Mouse (Mus musculus) liver, embryonic 16.5 days (tissue): Measurements from ENCODE around the gene Bcl6. TPM values are rescaled to one million over a fixed set of nuclear protein-coding genes. Genes with fewer than 3 reads are reported as not detected.

Source experiments
- ATAC-seq: fragments of 200-750 bp; cut with Nextera tagmentation; 2 replicates; pipeline ENCODE4 v1.8.0; 2017; ENCODE audit warnings: low read depth, mild to moderate bottlenecking, moderate number of reproducible peaks, moderate library complexity
- H3K27ac ChIP-seq: fragments of 300-500 bp; sonication (generic); 2 replicates; pipeline ENCODE4 v1.5.1; 2014; ENCODE audit warnings: mild to moderate bottlenecking, low read length
- H3K27me3 ChIP-seq: fragments of 300-500 bp; sonication (generic); 2 replicates; pipeline ENCODE4 v1.6.1; 2014; ENCODE audit warnings: low read depth, low read length, mixed read lengths; ENCODE audit not compliant: control insufficient read depth, insufficient read depth
- H3K36me3 ChIP-seq: fragments of 300-500 bp; sonication (generic); 2 replicates; pipeline ENCODE4 v1.6.1; 2014; ENCODE audit warnings: mild to moderate bottlenecking; ENCODE audit not compliant: control insufficient read depth, insufficient read depth
- H3K4me1 ChIP-seq: fragments of 300-500 bp; sonication (generic); 2 replicates; pipeline ENCODE4 v1.6.1; 2014; ENCODE audit warnings: low read depth, low read length, mixed read lengths; ENCODE audit not compliant: control insufficient read depth
- H3K4me2 ChIP-seq: fragments of 300-500 bp; sonication (generic); 2 replicates; pipeline ENCODE4 v1.6.1; 2014; ENCODE audit warnings: low read depth, low read length, mixed read lengths
- H3K4me3 ChIP-seq: fragments of 300-500 bp; sonication (generic); 2 replicates; pipeline ENCODE4 v1.5.1; 2014; ENCODE audit warnings: low read depth, mild to moderate bottlenecking, low read length
- H3K9ac ChIP-seq: fragments of 300-500 bp; sonication (generic); 2 replicates; pipeline ENCODE4 v1.6.1; 2014; ENCODE audit warnings: low read depth, low read length
- H3K9me3 ChIP-seq: fragments of 300-500 bp; sonication (generic); replicated peaks from 2 replicates; pipeline ENCODE4 v1.6.1; 2016; ENCODE audit warnings: low read length; ENCODE audit not compliant: control insufficient read depth
- WGBS: fragments of 180-500 bp; shearing (Covaris S2); extraction: QIAGEN DNeasy Blood & Tissue Kit; methylation state at CpG from one replicate; pipeline ENCODE4 v1.1.7; 2014; ENCODE audit not compliant: insufficient replicate concordance; 5-methylcytosine and 5-hydroxymethylcytosine counted together
- polyA plus RNA-seq: library from polyadenylated mRNA; unstranded; fragments of >200 nt; fragmentation: Nextera tagmentation; extraction: Ambion mirVana; gene quantifications from 2 replicates; pipeline ENCODE4 v1.2.1, GENCODE M21; 2015

Bcl6 gene
- polyA plus RNA-seq, 1 experiment from 2014 or later: 0.28 TPM

- 62% methylated on average over 20 of the region's 20 CpGs for WGBS
- Histone ChIP-seq H3K27me3 (no peaks in the 10 kb centered on the region), H3K4me2 (peak overlapping the region; percentile 11; the same call in 1 of the 2 replicates), H3K9ac (no peak overlapping the region), H3K27ac (no peak overlapping the region), H3K36me3 (peaks cover 3% of the 10 kb centered on the region), H3K4me3 (no peak overlapping the region), H3K4me1 (no peaks in the 10 kb centered on the region), H3K9me3 (no peaks in the 10 kb centered on the region)
- ATAC-seq: peak; percentile 59; the same call in 1 of the 2 replicates
Measured at GRCm38 (mm10) chr16:23972126-23972740, 16.4 kb downstream of the Bcl6 start.

- no peak overlapping the region for H3K27ac ChIP-seq
- no peak overlapping the region for H3K9ac ChIP-seq
- H3K4me1 ChIP-seq: no peaks in the 10 kb centered on the region
- 70% methylated on average over 14 of the region's 14 CpGs for WGBS
- no peak overlapping the region for H3K4me2 ChIP-seq
- H3K4me3 ChIP-seq: no peak overlapping the region
- ATAC-seq: no peak
- no peaks in the 10 kb centered on the region for H3K9me3 ChIP-seq
- no peaks in the 10 kb centered on the region for H3K27me3 ChIP-seq
- H3K36me3 ChIP-seq: peaks cover 3% of the 10 kb centered on the region
Measured at GRCm38 (mm10) chr16:23969919-23970318, 18.7 kb downstream of the Bcl6 start.

DNA sequence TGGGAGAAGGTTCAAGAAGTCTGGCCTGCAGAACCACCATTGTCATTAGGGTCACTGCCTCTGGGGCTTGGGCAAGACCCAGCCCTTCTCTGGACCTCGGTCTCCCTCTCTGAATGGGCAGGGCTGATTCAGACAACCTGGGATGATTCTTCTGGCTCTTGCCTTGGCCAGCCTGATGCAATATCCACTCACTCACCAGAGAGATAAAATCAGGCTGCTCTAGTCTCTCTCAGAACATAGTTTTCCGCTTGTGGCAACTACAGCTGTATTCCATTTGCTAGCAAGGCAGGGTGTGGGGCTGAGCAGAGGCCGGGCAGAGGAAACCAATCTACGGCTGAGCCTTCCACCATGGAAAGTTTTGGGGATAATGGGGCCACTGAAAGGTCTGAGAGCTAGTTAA, 19.8 kb downstream of the Bcl6 start:
- Histone ChIP-seq H3K9ac (no peak overlapping the region), H3K9me3 (no peaks in the 10 kb centered on the region), H3K4me1 (no peaks in the 10 kb centered on the region), H3K4me3 (no peak overlapping the region), H3K27ac (no peak overlapping the region), H3K27me3 (no peaks in the 10 kb centered on the region), H3K4me2 (no peak overlapping the region), H3K36me3 (peaks cover 3% of the 10 kb centered on the region)
- ATAC-seq: no peak
- 69% methylated on average over 4 of the region's 4 CpGs for WGBS

- ATAC-seq: no peak
- Histone ChIP-seq H3K9ac (no peak overlapping the region), H3K9me3 (no peaks in the 10 kb centered on the region), H3K36me3 (peaks cover 3% of the 10 kb centered on the region), H3K4me2 (no peak overlapping the region), H3K27ac (no peak overlapping the region), H3K4me1 (no peaks in the 10 kb centered on the region), H3K4me3 (no peak overlapping the region), H3K27me3 (no peaks in the 10 kb centered on the region)
- 65% methylated on average over 7 of the region's 7 CpGs for WGBS
Measured at GRCm38 (mm10) chr16:23967301-23967700, 21.4 kb downstream of the Bcl6 start.

DNA sequence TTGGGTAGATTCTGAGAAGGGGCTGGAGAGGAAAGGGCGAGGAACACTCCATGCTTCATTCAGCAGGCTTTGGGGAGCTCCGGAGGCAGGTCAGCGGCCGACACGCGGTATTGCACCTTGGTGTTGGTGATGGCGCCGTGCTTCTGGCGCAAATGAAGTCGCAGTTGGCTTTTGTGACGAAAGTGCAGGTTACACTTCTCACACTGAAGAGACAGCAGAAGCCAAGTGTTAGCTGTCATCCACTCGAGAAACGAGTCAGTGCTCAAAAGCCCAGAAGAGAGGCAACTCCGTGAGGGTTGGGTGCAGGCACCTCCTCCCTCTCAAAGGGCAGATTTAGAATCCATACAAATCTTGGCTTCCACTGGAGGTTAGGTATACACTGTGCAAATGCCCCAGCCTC, 22.6 kb downstream of the Bcl6 start:
- ATAC-seq: no peak
- Histone ChIP-seq H3K9ac (no peak overlapping the region), H3K4me3 (no peak overlapping the region), H3K4me2 (no peak overlapping the region), H3K4me1 (no peaks in the 10 kb centered on the region), H3K9me3 (no peaks in the 10 kb centered on the region), H3K36me3 (peaks cover 3% of the 10 kb centered on the region), H3K27me3 (no peaks in the 10 kb centered on the region), H3K27ac (no peak overlapping the region)
- 73% methylated on average over 14 of the region's 14 CpGs for WGBS

- ATAC-seq: no peak
- WGBS: 74% methylated on average over 14 of the region's 14 CpGs
Measured at GRCm38 (mm10) chr16:23964706-23965367, 23.8 kb downstream of the Bcl6 start.

GRCm38 (mm10) chr16:23963896-23964668, 24.6 kb downstream of the Bcl6 start:
- H3K4me3 ChIP-seq: no peak overlapping the region
- no peak overlapping the region for H3K4me2 ChIP-seq
- no peak overlapping the region for H3K27ac ChIP-seq
- H3K27me3 ChIP-seq: no peaks in the 10 kb centered on the region
- 69% methylated on average over 22 of the region's 22 CpGs for WGBS
- H3K36me3 ChIP-seq: peaks cover 3% of the 10 kb centered on the region
- no peak overlapping the region for H3K9ac ChIP-seq
- ATAC-seq: no peak
- no peaks in the 10 kb centered on the region for H3K4me1 ChIP-seq
- no peaks in the 10 kb centered on the region for H3K9me3 ChIP-seq

More at GRCm38 (mm10) chr16:23964706-23965367, 23.8 kb downstream of the Bcl6 start:
- Histone ChIP-seq H3K9ac (no peak overlapping the region), H3K27me3 (no peaks in the 10 kb centered on the region), H3K27ac (no peak overlapping the region), H3K9me3 (no peaks in the 10 kb centered on the region), H3K36me3 (peaks cover 3% of the 10 kb centered on the region), H3K4me3 (no peak overlapping the region), H3K4me2 (no peak overlapping the region), H3K4me1 (no peaks in the 10 kb centered on the region)

- Histone ChIP-seq H3K9me3 (no peaks in the 10 kb centered on the region), H3K27ac (no peak overlapping the region), H3K4me2 (no peak overlapping the region), H3K9ac (no peak overlapping the region), H3K4me3 (no peak overlapping the region), H3K27me3 (no peaks in the 10 kb centered on the region), H3K36me3 (no peaks in the 10 kb centered on the region), H3K4me1 (no peaks in the 10 kb centered on the region)
- WGBS: 63% methylated on average over 2 of the region's 2 CpGs
- no peak for ATAC-seq
Measured at GRCm38 (mm10) chr16:23962401-23962800, 26.3 kb downstream of the Bcl6 start.

- no peak for ATAC-seq
- Histone ChIP-seq H3K4me2 (no peak overlapping the region), H3K9me3 (no peaks in the 10 kb centered on the region), H3K27me3 (no peaks in the 10 kb centered on the region), H3K36me3 (no peaks in the 10 kb centered on the region), H3K4me3 (no peak overlapping the region), H3K27ac (no peak overlapping the region), H3K9ac (no peak overlapping the region), H3K4me1 (no peaks in the 10 kb centered on the region)
Measured at GRCm38 (mm10) chr16:23958938-23959337, 29.7 kb downstream of the Bcl6 start.
